Mouse (Mus musculus): ENCODE results near the gene Adamts13.
A peak's percentile ranks its signal among the peaks of the same experiment; 100 is the strongest.

- TF ChIP-seq POLR2A (IDR thresholded peaks at IDR 0.05; ENCODE audit: low read depth, low read length) = peak; percentile 64
- TF ChIP-seq CTCF (conservative IDR thresholded peaks at IDR 0.05; ENCODE audit: insufficient read depth, insufficient read length, low read depth, low read length) = no peak
These were observed 39.7 kb upstream of the Adamts13 start, which contains the start of the genes Surf4 and Stkld1 for GRCm38 (mm10) chr2:26933304-26934055.
